Mouse (Mus musculus) ES-E14 (cell line): ENCODE measurements around the gene St3gal4.

ENCODE experiments used
- HCFC1 ChIP-seq: IDR thresholded peaks from 2 replicates; pipeline ENCODE4 v1.6.1; 2012; ENCODE audit warnings: low read length, inconsistent platforms, borderline replicate concordance; ENCODE audit not compliant: insufficient read depth
- MAFK ChIP-seq: IDR thresholded peaks from 2 replicates; pipeline ENCODE4 v1.6.1; 2014; ENCODE audit warnings: mild to moderate bottlenecking, low read depth, low read length, inconsistent platforms; ENCODE audit not compliant: insufficient read depth
- ZC3H11A ChIP-seq: IDR thresholded peaks from 2 replicates; pipeline ENCODE4 v1.6.1; 2012; ENCODE audit warnings: low read depth, mild to moderate bottlenecking, inconsistent platforms, low read length, borderline replicate concordance
- ZNF384 ChIP-seq: IDR thresholded peaks from 2 replicates; pipeline ENCODE4 v1.6.1; 2012; ENCODE audit warnings: low read depth, low read length, inconsistent platforms

GRCm38 (mm10) chr9:35059881-35060280 is 59.2 kb downstream of the St3gal4 start:
- TF ChIP-seq ZC3H11A: no peak
- no peak for TF ChIP-seq ZNF384
- TF ChIP-seq MAFK: no peak
- no peak for TF ChIP-seq HCFC1
